Mouse (Mus musculus): ENCODE data around the gene Etv2.
A peak's percentile ranks its signal among the peaks of the same experiment; 100 is the strongest.

Etv2 gene

GRCm38 (mm10) chr7:30613529-30614112 lies 22.0 kb downstream of the Etv2 start:
- DNase-seq (ENCODE audit: inconsistent ontology term), result no peak

GRCm38 (mm10) chr7:30612654-30613402 lies 22.8 kb downstream of the Etv2 start, which contains the start of gene Upk1a:
Gene Upk1a, minus strand, starts transcription at chr7:30612847.
- no peak for DNase-seq (ENCODE audit: inconsistent ontology term)

DNA sequence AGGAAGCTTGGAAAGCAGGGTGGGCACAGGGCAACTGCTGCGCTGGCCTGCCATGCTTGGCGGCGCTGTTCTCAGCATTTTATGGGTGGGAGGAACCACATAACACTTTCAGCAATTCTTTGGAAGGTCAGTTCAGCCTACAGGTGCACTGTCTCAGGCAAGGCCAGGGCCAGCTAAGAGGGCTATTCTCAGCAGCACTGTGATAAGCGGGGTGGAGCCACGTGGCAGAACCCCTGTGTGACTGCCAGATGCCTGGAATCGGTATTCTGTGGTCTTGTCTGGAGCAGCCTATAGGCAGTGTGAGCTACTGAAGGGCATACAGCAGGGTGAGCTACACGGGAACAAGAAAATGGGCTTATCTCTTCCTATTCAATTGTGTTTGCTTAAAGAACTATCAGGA lies 25.6 kb downstream of the Etv2 start:
- DNase-seq (ENCODE audit: inconsistent ontology term), result no peak

GRCm38 (mm10) chr7:30608476-30608875 lies 27.2 kb downstream of the Etv2 start:
- DNase-seq (ENCODE audit: inconsistent ontology term), result no peak

- DNase-seq (ENCODE audit: inconsistent ontology term), result peak; percentile 36
Observed at GRCm38 (mm10) chr7:30607706-30608309, 27.8 kb downstream of the Etv2 start.

- DNase-seq (ENCODE audit: inconsistent ontology term), result no peak
Observed at GRCm38 (mm10) chr7:30604944-30605343, 30.7 kb downstream of the Etv2 start.

DNA sequence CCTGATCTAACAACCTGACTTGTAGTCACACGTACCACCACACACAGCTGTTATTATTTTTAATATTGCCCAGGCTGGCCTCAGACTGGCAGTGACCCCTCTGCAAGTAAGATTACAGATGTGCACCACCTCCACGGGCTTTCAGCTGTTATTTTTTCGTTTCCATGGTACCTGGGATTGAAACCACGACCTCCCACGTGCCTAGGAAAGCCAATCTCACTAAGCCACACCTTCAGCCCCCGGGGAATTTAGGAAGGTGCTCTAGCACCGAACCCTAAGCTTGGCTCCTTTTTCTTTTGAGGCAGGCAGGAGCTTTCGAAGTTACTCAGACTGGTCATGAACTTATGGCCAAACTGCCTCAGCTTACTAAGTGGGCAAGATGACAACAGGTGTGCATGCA lies 31.2 kb downstream of the Etv2 start:
- no peak for DNase-seq (ENCODE audit: inconsistent ontology term)

DNA sequence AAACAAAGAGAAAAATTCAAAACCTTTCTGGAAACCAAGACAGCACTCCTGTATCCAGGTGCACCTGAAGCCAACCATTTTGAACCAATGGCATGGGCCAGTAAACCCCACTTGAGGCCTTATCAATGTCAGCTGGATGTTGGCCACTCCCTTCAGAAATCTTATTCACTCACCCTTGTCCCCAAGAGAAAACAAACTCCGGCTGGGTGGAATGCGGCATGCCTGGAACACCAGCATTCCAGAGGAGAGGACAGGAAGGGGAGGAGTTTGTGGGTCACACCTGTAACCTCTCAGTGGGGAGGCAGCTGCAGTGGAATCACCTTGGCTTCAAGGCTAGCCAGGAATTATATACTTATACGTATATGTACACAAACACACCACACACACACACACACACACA lies 33.1 kb downstream of the Etv2 start:
- no peak for DNase-seq (ENCODE audit: inconsistent ontology term)

GRCm38 (mm10) chr7:30600651-30601050 lies 35.0 kb downstream of the Etv2 start:
- no peak for DNase-seq (ENCODE audit: inconsistent ontology term)

DNA sequence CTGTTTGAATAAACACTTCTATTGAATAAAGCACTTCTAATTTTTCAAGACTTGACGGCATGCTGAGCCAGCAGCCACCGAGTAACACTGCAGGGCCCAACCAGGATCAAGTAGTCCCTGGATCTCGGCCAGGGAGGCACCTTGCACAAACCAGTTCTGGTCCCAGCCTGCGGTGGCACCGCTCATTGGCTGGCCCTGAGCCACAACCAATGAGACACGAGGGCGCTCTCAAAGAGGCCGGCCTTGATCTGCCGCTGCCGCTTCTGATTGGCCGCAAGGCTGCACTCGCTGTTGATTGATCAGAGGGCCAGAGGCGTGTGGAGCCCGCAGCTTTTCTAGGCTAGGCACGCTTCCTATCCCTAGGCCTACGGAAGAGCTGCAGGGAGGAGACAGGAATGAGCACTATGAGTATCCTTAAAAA lies 35.7 kb downstream of the Etv2 start:
- DNase-seq (ENCODE audit: inconsistent ontology term), result peak; percentile 85

GRCm38 (mm10) chr7:30598786-30599185 lies 36.9 kb downstream of the Etv2 start, which contains the start of gene Zbtb32:
Gene Zbtb32, minus strand, starts transcription at chr7:30598909.
- DNase-seq (ENCODE audit: inconsistent ontology term), result no peak

GRCm38 (mm10) chr7:30596811-30597210 lies 38.8 kb downstream of the Etv2 start:
- DNase-seq (ENCODE audit: inconsistent ontology term), result no peak

DNA sequence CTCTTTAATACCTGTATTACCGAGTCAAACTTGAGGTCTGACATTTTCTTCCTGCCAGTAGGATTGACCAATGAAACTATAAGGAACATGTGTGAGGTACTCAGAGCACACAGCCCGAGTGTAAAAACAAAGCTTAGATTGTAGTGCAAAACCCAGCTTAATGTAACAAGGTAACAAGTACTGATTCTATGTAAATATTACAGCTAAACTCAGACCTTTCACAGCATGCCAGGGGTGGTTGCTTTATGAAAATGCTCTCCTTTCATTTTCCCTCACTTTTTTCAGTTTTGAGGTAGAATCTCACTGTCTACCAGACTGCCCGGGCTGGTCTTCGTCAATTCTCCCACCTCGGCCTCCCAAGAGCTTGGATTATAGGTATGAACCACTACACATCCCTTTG lies 39.6 kb downstream of the Etv2 start:
- no peak for DNase-seq (ENCODE audit: inconsistent ontology term)

DNA sequence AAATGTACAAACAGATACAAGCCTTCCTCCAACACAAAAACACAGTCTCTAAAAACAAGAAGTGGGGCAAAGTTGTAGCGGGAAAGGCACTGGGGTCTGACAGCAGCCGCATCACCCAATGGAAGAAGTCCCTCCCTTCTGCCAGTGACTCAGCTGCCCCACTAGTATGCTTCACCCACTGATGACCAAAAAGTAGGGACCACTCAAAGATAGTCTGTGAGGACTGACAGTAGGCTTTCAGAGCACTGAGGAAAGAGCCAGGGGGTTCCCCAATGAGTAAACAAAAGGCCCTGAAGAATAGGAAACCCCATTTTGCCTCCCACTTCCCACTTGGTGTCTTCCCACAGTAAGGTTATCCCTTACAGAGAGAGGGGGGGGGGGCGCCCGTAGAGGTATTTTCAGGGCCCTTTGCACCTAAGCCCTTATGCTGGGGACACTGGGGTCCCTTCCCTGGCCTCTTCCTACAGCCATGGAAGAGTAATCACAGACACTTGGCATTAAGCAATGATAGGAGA lies 41.1 kb downstream of the Etv2 start:
- no peak for DNase-seq (ENCODE audit: inconsistent ontology term)

- DNase-seq (ENCODE audit: inconsistent ontology term), result no peak
Observed at GRCm38 (mm10) chr7:30593579-30594509, 41.8 kb downstream of the Etv2 start.

- no peak for DNase-seq (ENCODE audit: inconsistent ontology term)
Observed at GRCm38 (mm10) chr7:30592772-30593423, 42.8 kb downstream of the Etv2 start.

DNA sequence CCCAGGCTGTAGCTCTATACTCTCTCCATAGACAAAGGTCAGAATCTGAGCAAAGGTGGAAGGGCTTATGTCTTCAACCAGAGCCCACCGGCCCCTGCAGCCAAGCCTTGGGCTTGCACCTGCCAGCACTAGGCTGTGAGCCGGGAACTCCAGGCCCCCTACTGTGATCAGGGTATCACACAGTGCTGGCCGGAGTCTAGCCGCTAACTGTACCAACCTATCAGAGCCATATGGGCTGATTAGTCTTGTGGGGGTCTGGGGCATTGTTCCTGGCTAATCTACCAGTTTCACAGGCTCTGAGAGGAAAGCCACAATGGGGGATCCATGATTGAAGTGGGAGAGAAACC lies 44.1 kb downstream of the Etv2 start:
- DNase-seq (ENCODE audit: inconsistent ontology term), result no peak

DNA sequence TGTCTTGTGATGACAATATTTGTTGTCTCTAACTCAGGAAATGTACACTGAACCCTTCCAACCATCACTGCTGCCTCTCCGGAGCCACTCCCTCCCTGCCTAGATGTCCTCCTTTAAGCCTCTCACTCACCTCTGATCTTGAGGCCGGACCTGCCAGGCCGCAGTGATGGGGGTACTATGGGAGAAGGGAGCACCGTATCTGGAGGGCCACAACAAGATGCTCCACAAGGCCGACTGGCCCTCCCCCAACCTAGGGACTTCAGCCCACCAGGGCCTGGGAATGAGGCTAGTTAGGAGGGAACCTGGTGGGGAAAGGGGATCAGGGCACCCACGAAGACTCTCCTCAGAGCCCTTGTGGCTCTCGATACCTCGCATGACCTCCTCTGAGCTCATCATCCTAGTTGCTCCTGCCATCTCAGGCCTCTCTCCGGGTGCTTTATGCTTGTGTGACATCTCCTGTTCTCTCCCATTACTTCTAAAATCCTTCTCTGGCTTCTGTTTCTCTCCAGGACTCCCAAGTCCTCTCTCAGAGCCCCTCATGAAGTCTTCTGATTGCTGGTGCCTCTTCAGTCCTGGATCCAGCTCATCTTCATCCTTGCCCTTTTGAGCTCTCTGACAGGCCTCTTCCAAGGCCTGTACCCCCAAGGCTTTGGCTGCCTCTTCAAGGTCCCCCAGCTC lies 44.6 kb downstream of the Etv2 start:
- DNase-seq (ENCODE audit: inconsistent ontology term), result no peak

DNA sequence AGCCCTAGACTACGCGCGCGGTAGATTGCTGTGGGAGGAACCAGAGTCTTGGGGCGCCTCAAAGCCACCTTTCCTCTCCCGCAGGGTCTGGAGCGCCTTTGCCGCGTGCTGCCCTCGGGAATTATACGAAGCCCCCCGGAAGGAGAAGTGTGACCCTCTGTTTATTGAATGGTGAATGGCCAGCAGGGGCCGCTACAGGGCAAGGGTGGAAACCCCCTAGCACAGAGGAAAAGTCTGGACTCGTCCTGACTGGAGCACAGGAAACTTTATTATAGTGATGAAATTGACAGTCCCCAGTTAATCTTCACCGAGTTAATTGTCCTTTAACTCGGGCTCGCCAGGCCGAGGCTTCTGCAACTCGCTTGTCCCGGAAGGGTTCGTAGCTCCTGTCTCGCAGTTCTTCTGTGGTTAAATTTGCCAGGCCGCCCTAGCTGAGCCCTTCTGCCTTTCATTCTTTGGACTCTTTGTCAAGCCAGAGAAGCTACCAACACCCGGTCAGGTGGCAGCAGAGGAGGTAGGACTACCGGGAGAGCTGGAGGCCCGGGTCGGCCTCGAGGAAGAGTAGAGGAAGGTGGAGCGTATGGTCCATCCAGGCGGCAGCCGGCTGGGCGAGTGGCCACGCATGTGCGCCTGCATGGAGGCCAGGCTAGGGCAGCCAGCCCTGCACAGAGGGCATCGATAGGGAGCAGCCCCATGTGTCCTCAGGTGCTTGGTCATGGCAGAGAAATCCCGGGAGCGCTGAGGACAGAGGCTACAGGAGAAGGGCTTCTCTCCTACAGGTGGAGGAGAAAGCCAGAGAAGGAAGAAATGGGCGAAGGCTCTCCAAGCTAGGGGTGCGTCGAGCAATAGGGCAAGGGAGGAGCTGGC lies 46.0 kb downstream of the Etv2 start:
- DNase-seq (ENCODE audit: inconsistent ontology term), result peak; percentile 87

Measured in Muller cell, postnatal 12 days (primary cell).